17 mouse cellular contexts compared by ENCODE assay signal in genomic region chr17:83849081-83849675, GRCm38 (mm10). TPM values are rescaled to one million over a fixed set of nuclear protein-coding genes. Genes with fewer than 3 reads are reported as not detected.
DNase-seq lines count a peak whose midpoint lies in the region; ATAC-seq and TF ChIP-seq lines count a peak whose summit lies in the region.
"Had no signal": no experiment of that assay in that cellular context is flagged by ENCODE, and none has a peak within 500 bp of the region (broad histone marks: within the 10 kb centered on the region; RNA-seq: fewer than 3 reads in every experiment).

No protein-coding gene starts in this region.

- no peaks in the 10 kb centered on the region for H3K9me3 ChIP-seq in forebrain, embryonic 16.5 days (ENCODE audit: control insufficient read depth, low read length)
- H3K9me3 ChIP-seq in midbrain, embryonic 12.5 days: no peaks in the 10 kb centered on the region
- H3K9me3 ChIP-seq: liver, embryonic 12.5 days; stomach, embryonic 15.5 days had no signal

- no peaks in the 10 kb centered on the region for H3K27me3 ChIP-seq in spleen, adult 2 months (ENCODE audit: control insufficient read depth, insufficient read depth, low read length)
- H3K27me3 ChIP-seq in forebrain, embryonic 16.5 days (replicated peaks; ENCODE audit: control insufficient read depth, insufficient read depth, low read length): no peaks in the 10 kb centered on the region
- no peaks in the 10 kb centered on the region; the same call in 1 of the 2 replicates for H3K27me3 ChIP-seq in midbrain, embryonic 12.5 days
- no peaks in the 10 kb centered on the region for H3K27me3 ChIP-seq in heart, adult 2 months (ENCODE audit: control insufficient read depth, insufficient read depth, low read length)
- H3K27me3 ChIP-seq: liver, embryonic 12.5 days; stomach, embryonic 15.5 days had no signal

- H3K4me1 ChIP-seq in spleen, adult 2 months (ENCODE audit: control insufficient read depth, insufficient read depth, insufficient read length): peaks cover 52% of the 10 kb centered on the region
- peaks cover 7% of the 10 kb centered on the region for H3K4me1 ChIP-seq in forebrain, embryonic 16.5 days (replicated peaks; ENCODE audit: control insufficient read depth, insufficient read depth, low read length)
- peaks cover 11% of the 10 kb centered on the region for H3K4me1 ChIP-seq in midbrain, embryonic 12.5 days
- no peaks in the 10 kb centered on the region for H3K4me1 ChIP-seq in heart, adult 2 months (ENCODE audit: control insufficient read depth, insufficient read depth, low read length)
- H3K4me1 ChIP-seq: stomach, embryonic 15.5 days had no signal

- peaks cover 2% of the 10 kb centered on the region; the same call in 1 of the 2 replicates for H3K36me3 ChIP-seq in spleen, adult 2 months (ENCODE audit: control insufficient read depth, insufficient read depth, low read length)
- H3K36me3 ChIP-seq in forebrain, embryonic 16.5 days (ENCODE audit: control insufficient read depth, insufficient read depth): no peaks in the 10 kb centered on the region
- H3K36me3 ChIP-seq in midbrain, embryonic 12.5 days: no peaks in the 10 kb centered on the region
- no peaks in the 10 kb centered on the region for H3K36me3 ChIP-seq in heart, adult 2 months (ENCODE audit: control insufficient read depth, insufficient read depth, low read length)
- H3K36me3 ChIP-seq: liver, embryonic 12.5 days; stomach, embryonic 15.5 days had no signal

- TF ChIP-seq EP300 in heart, adult 2 months (IDR thresholded peaks at IDR 0.05; ENCODE audit: insufficient read depth, low read depth, low read length): no peak

- intact Hi-C loops in heart, adult 2 months (cut with DNase I): no loop called here

- H3K4me2 ChIP-seq in forebrain, embryonic 16.5 days (ENCODE audit: low read length): no peak overlapping the region
- no peak overlapping the region for H3K4me2 ChIP-seq in midbrain, embryonic 12.5 days (replicated peaks)
- H3K4me2 ChIP-seq: liver, embryonic 12.5 days; lung, embryonic 14.5 days; stomach, embryonic 15.5 days had no signal

- 82% methylated on average over 12 of the region's 12 CpGs for WGBS in spleen, adult 2 months
- 35% methylated on average over 12 of the region's 12 CpGs for WGBS in forebrain, embryonic 16.5 days
- 46% methylated on average over 12 of the region's 12 CpGs for WGBS in midbrain, embryonic 12.5 days
- WGBS in heart, adult 2 months: 77% methylated on average over 12 of the region's 12 CpGs

- no peak for TF ChIP-seq CTCF in spleen, adult 2 months (IDR thresholded peaks at IDR 0.05; ENCODE audit: extremely low read depth, insufficient read depth, insufficient read length, insufficient replicate concordance)
- no peak for TF ChIP-seq CTCF in heart, adult 2 months (IDR thresholded peaks at IDR 0.05)

- no peaks in the 10 kb centered on the region for H3K79me2 ChIP-seq in heart, adult 2 months (replicated peaks; ENCODE audit: control insufficient read depth, insufficient read depth, low read length)

- peak; percentile 68 for ATAC-seq in forebrain, embryonic 16.5 days
- peak; percentile 61; the same call in 1 of the 2 replicates for ATAC-seq in midbrain, embryonic 12.5 days (ENCODE audit: low FRiP score, low read depth)
- ATAC-seq: liver, embryonic 12.5 days had no signal

- TF ChIP-seq POLR2A in spleen, adult 2 months (IDR thresholded peaks at IDR 0.05; ENCODE audit: low read depth, low read length): no peak
- TF ChIP-seq POLR2A in heart, adult 2 months (IDR thresholded peaks at IDR 0.05; ENCODE audit: insufficient read depth, low read depth, low read length): no peak

- H3K9ac ChIP-seq in forebrain, embryonic 16.5 days (replicated peaks; ENCODE audit: low read depth, low read length): no peak overlapping the region
- H3K9ac ChIP-seq in midbrain, embryonic 12.5 days (replicated peaks): no peak overlapping the region
- no peak overlapping the region for H3K9ac ChIP-seq in heart, adult 2 months (ENCODE audit: low read depth, low read length)
- H3K9ac ChIP-seq: liver, embryonic 12.5 days; lung, embryonic 14.5 days; stomach, embryonic 15.5 days had no signal

- H3K4me3 ChIP-seq in spleen, adult 2 months (ENCODE audit: extremely low read depth, insufficient read depth, insufficient read length): no peak overlapping the region
- no peak overlapping the region for H3K4me3 ChIP-seq in forebrain, embryonic 16.5 days (replicated peaks; ENCODE audit: low read length)
- H3K4me3 ChIP-seq in midbrain, embryonic 12.5 days: no peak overlapping the region
- H3K4me3 ChIP-seq in heart, adult 2 months: no peak overlapping the region
- H3K4me3 ChIP-seq: erythroblast, embryonic 14.5 days; liver, embryonic 12.5 days; stomach, embryonic 15.5 days had no signal

- peak overlapping the region; percentile 79 for H3K27ac ChIP-seq in spleen, adult 2 months (ENCODE audit: insufficient read depth, low read length)
- no peak overlapping the region for H3K27ac ChIP-seq in forebrain, embryonic 16.5 days (ENCODE audit: low read length)
- H3K27ac ChIP-seq in midbrain, embryonic 12.5 days (replicated peaks): peak overlapping the region; percentile 67
- no peak overlapping the region for H3K27ac ChIP-seq in heart, adult 2 months
- H3K27ac ChIP-seq: stomach, embryonic 15.5 days had no signal

- no peak for DNase-seq in spleen, adult 2 months (ENCODE audit: low read depth in 1 of 2, low spot score in 2 of 2)
- no peak for DNase-seq in spleen, postnatal 36 days (ENCODE audit: low spot score in 2 of 2)
- DNase-seq in layer of hippocampus, postnatal 14 days (ENCODE audit: low spot score in 2 of 2): no peak
- no peak for DNase-seq in heart, adult 2 months
- DNase-seq in kidney, postnatal 4 days: no peak
- DNase-seq: cerebellum, adult 11 months; cerebellum, postnatal 14 days; gastrocnemius, postnatal 36 days; heart, postnatal 14 days; lung, embryonic 14.5 days; right cerebral cortex, adult 18-20 months; thymus, adult 2 months had no signal

RNA-seq across cellular contexts. Expression of gene Haao, which starts 1.4 kb away (rescaled TPM):
- polyA plus RNA-seq in spleen, adult 2 months (2012; rRNA removed): 98.5 and 112 TPM in 2 replicates
- polyA plus RNA-seq in forebrain, embryonic 16.5 days (2015; fragmentation: Nextera tagmentation; extraction: Ambion mirVana): 0.14 and 0.29 TPM in 2 replicates
- polyA plus RNA-seq in midbrain, embryonic 12.5 days (2016; fragmentation: Nextera tagmentation; extraction: Ambion mirVana): 0.26 TPM in 1 of 2 replicates, not detected in the other
- total RNA-seq in layer of hippocampus, postnatal 14 days (2021): not detected
- under 1 TPM; 0.25 to 0.29 TPM for total RNA-seq in heart, adult 2 months (2021)
- polyA plus RNA-seq in heart, adult 2 months (2012; rRNA removed): 1.2 and 1.4 TPM in 2 replicates
- total RNA-seq: gastrocnemius, postnatal 36 days; heart, postnatal 14 days had no signal
- polyA plus RNA-seq: erythroblast, embryonic 14.5 days had no signal

Comparison
In these comparisons a context has a peak if more than half of its experiments do, and no peak if none do; other contexts are left out.
1. H3K27ac ChIP-seq: peak in spleen, adult 2 months (single experiment) and midbrain, embryonic 12.5 days (single experiment); none in forebrain, embryonic 16.5 days (single experiment) and heart, adult 2 months (single experiment).
2. RNA of gene Haao, which starts 1.4 kb away (polyA plus RNA-seq): 98.5 to 112 TPM in spleen, adult 2 months; 1.2 to 1.4 TPM in heart, adult 2 months, 0.26 TPM in midbrain, embryonic 12.5 days and 0.14 to 0.29 TPM in forebrain, embryonic 16.5 days; every median in the first group is over 10 times any median in the second.